Mouse (Mus musculus) bone marrow macrophage, adult 2 months (primary cell): Measurements from ENCODE around the gene Zfp989. TPM values are rescaled to one million over a fixed set of nuclear protein-coding genes. Genes with fewer than 3 reads are reported as not detected.
"Not testable (repeated sequence)": the region's sequence is repeated elsewhere in the genome, so short reads cannot be mapped to it uniquely, and the experiment has no call there.

Experiments
- H3K27ac ChIP-seq: 2 replicates; pipeline ENCODE4 v1.5.1; 2012; ENCODE audit warnings: low read depth, low read length; ENCODE audit not compliant: insufficient read depth
- H3K4me1 ChIP-seq: 2 replicates; pipeline ENCODE4 v1.6.1; 2012; ENCODE audit warnings: low read length; ENCODE audit not compliant: control insufficient read depth, insufficient read depth
- H3K4me3 ChIP-seq: 2 replicates; pipeline ENCODE4 v1.5.1; 2012; ENCODE audit warnings: mild to moderate bottlenecking, low read length, moderate library complexity; ENCODE audit not compliant: insufficient read depth
- CTCF ChIP-seq: IDR thresholded peaks from 2 replicates; pipeline ENCODE4 v1.5.1; 2012; ENCODE audit warnings: low read depth, mild to moderate bottlenecking, low read length, moderate library complexity
- POLR2A ChIP-seq: IDR thresholded peaks from 2 replicates; pipeline ENCODE4 v1.6.1; 2012; ENCODE audit warnings: mild to moderate bottlenecking, low read depth, low read length, borderline replicate concordance
- polyA plus RNA-seq: library from polyadenylated mRNA; stranded (reverse); fragments of >200 nt; gene quantifications from 2 replicates; pipeline ENCODE4 v1.2.4, GENCODE M21; 2012; ENCODE audit not compliant: missing spikeins, insufficient read depth, insufficient read length

The Zfp989 gene
- 3.9 and 5.0 TPM in 2 replicates for polyA plus RNA-seq

DNA sequence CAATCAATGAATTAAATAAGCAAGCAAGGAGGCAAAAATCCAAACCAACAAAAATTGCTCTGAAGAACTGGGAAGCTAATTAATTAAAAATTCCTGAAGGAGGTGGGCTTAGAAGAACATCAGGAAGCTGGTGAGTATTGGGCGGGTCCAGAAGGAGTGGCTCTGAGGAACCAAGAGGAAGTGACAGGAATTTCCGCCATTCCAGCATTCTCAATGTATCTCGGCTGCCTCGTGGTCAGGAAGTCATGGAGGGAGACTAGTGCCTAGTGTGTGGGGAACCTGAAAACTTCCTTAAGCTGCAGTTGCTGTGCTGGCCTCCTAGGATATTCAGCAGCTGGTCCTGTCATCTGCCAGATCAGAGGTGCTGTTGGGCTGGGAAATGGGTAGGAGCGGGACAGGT, at the start of gene Zfp989:
Zfp989 (plus strand) TSS at position 220 of the 400 bp plus-strand sequence.
- H3K4me1 ChIP-seq, H3K27ac ChIP-seq, H3K4me3 ChIP-seq: not testable (repeated sequence)

DNA sequence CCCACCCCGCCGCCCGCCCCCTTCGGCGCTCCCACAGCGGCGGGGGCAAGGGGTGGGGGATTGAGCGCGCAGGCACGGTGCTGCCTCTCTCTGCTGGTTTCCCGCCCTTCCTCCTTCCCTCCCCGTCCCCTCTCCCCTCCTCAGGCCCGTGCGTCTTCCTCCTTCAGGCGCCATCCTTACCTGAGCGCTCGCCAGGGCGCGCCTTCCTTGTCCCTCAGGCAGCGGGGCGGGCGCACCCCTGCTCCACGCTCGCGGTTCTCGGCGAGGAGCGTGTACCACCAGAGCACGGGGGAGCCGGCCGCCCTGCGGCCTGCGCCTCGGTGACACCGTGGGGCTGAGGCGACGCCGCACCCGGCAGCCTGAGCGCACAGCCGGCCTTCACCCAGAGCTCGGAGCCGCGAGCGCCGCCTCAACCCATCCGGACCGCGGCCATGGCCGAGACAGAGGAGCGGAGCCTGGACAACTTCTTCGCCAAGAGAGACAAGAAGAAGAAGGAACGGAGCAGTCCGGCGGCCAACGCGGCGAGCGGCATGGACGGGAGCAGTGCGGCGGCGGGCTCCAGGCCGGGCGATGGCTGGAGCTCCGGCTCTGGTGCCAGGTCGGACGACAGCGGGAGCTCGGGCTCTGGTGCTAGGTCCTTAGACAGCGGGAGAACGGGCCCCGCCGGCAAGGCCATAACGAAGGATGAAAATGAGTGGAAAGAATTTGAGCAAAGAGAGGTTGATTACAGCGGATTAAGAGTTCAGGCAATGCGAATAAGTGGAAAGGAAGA, 39.3 kb upstream of the Zfp989 start:
- Histone ChIP-seq H3K4me1 (no peaks in the 10 kb centered on the region), H3K27ac (no peak overlapping the region), H3K4me3 (no peak overlapping the region)
- no peak for TF ChIP-seq POLR2A
- no peak for TF ChIP-seq CTCF

DNA sequence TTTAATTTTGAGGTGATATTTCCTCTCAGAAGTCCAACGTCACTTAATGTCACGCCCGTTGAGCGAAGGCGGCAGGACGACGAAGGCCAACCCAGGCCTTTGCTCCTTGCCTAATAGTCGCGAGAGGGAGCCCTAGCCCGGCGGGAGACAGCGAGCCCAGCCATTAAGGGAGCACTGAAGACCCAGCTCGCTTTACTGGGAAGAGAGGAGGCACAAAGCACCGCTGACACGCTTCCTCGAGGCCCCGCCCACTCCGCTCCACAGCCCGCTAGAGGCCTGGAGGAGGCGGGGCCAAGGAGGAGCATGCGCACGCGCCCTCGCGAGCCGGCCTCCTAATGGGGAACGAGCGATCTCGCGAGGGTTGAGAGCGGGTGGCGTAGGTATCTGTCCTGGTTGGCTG, 30.1 kb upstream of the Zfp989 start:
- not testable (repeated sequence) for H3K4me1 ChIP-seq, H3K4me3 ChIP-seq

DNA sequence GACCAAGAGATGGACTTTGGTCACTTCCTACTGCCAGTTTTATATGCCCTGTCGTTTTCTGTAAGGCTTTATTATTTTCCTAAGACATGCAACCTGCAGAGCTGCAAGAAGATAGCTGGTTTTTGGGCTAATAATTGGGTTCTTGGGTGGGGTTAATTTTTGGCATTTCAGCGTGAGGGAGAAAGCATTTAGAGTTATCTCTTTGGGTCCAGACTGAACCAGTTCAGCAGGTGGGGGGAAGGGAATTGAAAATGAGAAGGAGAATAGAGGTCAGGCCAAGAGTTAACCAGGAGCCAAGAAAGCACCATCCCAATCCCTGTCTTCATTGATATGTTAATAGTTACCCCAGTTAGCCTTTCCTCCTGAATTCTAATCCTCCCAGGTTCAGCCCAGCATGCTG, 4.8 kb downstream of the Zfp989 start:
- not testable (repeated sequence) for H3K4me1 ChIP-seq, H3K4me3 ChIP-seq, H3K27ac ChIP-seq

More for the DNA sequence above, 30.1 kb upstream of the Zfp989 start:
- H3K27ac ChIP-seq: not testable (repeated sequence)

DNA sequence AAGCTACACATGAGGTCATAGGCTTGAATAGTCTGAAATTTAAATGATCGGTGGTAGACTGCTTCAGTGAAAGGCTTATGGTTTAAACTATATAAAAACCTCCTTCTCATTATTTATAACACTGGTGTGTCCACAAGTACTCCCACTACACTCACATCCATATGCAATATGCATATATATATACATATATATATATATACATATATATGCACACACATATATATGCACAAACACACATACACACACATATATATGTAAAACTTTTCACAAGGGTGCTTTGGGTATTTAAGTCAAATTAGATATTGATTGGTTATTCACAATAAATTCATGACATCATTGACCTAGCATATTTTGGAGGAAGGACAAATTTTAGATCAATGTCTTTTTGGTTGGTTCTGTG, 46.6 kb downstream of the Zfp989 start:
- not testable (repeated sequence) for H3K4me3 ChIP-seq, H3K4me1 ChIP-seq, H3K27ac ChIP-seq

DNA sequence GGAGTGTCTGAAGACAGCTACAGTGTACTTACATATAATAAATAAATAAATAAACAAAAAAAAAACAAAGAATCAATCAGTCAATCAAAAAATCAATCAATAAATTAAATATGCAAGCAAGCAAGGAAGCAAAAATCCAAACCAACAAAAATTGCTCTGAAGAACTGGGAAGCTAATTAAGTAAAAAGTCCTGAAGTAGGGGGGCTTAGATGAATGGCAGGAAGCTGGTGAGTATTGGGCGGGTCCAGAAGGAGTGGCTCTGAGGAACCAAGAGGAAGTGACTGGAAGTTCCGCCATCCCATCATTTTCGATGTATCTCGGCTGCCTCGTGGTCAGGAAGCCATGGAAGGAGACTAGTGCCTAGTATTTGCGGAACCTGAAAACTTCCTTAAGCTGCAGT, 49.8 kb downstream of the Zfp989 start, which contains the start of gene Rex2:
Rex2 (plus strand) TSS at position 301 of the 400 bp plus-strand sequence.
- not testable (repeated sequence) for H3K27ac ChIP-seq, H3K4me1 ChIP-seq, H3K4me3 ChIP-seq

DNA sequence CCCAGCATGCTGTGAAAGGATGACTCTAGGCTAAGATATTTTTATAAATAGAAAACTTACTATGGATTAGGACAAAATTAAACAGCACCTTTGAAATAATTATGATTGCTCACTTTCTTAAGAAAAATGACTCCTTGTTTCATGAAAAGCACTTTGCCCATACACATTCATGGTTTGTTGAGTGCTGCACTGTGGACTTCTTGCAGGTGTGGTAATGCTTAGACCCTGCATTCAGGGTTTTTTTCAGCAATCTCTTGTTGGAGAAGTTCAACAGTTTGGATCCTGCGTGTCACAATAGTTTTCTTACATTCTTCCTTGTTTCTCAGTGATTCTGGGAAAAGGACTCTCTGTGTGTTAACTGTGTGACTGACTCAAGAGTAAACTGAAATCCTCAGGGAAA, 54.6 kb downstream of the Zfp989 start:
- not testable (repeated sequence) for H3K4me1 ChIP-seq

DNA sequence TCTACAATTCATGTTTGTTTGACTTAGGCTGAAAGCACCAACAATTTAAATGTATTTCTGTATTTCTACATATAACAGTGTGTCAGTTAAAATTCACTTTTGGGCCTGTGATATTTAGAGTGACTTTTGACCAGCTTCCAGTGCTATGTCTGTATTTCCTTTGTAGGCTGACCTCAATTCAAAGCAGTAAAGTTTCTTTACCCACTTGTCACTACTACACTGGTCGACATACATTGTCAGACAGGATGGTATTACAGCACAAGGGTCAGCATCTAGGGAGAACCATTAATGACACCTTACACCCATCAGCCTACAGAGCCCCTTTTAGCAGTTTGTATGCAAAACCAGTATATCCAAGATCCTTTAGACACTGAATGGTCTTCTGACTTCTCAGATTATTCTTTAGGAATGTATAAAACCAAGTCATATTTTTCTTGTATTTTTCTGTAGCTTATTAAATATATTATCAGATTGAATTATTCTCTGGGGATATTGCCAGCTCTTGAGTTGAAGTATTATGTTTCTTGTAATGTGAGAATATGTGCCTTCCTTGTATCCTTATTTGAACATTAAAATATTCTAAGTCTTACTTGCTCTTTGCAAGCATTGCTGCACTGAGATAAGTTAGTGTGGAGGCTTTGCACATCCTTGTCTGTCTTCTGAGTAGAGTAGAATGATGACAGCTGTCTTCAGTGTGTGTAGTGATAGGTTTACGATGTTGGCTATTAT, 59.7 kb downstream of the Zfp989 start:
- not testable (repeated sequence) for H3K27ac ChIP-seq, H3K4me3 ChIP-seq, H3K4me1 ChIP-seq

More for the DNA sequence above, 54.6 kb downstream of the Zfp989 start:
- H3K4me3 ChIP-seq, H3K27ac ChIP-seq: not testable (repeated sequence)

Other genes starting within 250 kb of the Zfp989 start
- gene Gm21411, start 62.4 kb upstream of the Zfp989 start, polyA plus RNA-seq: not detected in 2 replicates
- gene Rex2, start 49.9 kb downstream of the Zfp989 start, polyA plus RNA-seq: 4.0 TPM in 1 of 2 replicates, not detected in the other
- 34.3 and 38.5 TPM in 2 replicates for gene Zfp991, start 160.1 kb downstream of the Zfp989 start, polyA plus RNA-seq